Mouse (Mus musculus): ENCODE data around the gene Hba-x. TPM values are rescaled to one million over a fixed set of nuclear protein-coding genes. Genes with fewer than 3 reads are reported as not detected.
A peak's percentile ranks its signal among the peaks of the same experiment; 100 is the strongest.
"Not testable (repeated sequence)": the region's sequence is repeated elsewhere in the genome, so short reads cannot be mapped to it uniquely, and the experiment has no call there.

The Hba-x gene
- total RNA-seq, 2 experiments from 2014 or later = not detected

- Histone ChIP-seq H3K4me3 (no peak overlapping the region), H3K27ac (no peak overlapping the region)
- intact Hi-C loops (cut with DNase I) = no loop called here
- no peak for TF ChIP-seq CTCF (IDR thresholded peaks at IDR 0.05)
- no peak for DNase-seq (ENCODE audit: extremely low spot score in 1 of 2, low spot score in 2 of 2)
These were observed 21.8 kb downstream of the Hba-x start for GRCm38 (mm10) chr11:32297866-32298531.

- Histone ChIP-seq H3K27ac (no peak overlapping the region), H3K4me3 (no peak overlapping the region)
- intact Hi-C loops (cut with DNase I) = no loop called here
- TF ChIP-seq CTCF (IDR thresholded peaks at IDR 0.05) = no peak
- no peak for DNase-seq (ENCODE audit: extremely low spot score in 1 of 2, low spot score in 2 of 2)
These were observed 22.3 kb downstream of the Hba-x start for GRCm38 (mm10) chr11:32298532-32298918.

GRCm38 (mm10) chr11:32299865-32300264, 23.7 kb downstream of the Hba-x start, which contains the start of gene Hbq1a:
Hbq1a (plus strand) TSS chr11:32300069.
- TF ChIP-seq CTCF (IDR thresholded peaks at IDR 0.05) = peak; percentile 80
- peak; percentile 57 to 63 for DNase-seq (ENCODE audit: extremely low spot score in 1 of 2, low spot score in 2 of 2)
- intact Hi-C loops (cut with DNase I) = loop anchor here (5.0 kb wide), 1 partner anchor 118 kb away; no protein-coding TSS in a partner anchor
- H3K4me3 ChIP-seq = 0 out of 2 replicates have a peak within 1 kb of the TSS, but pooled peaks have one; percentile 11
- not testable (repeated sequence) for H3K27ac ChIP-seq

GRCm38 (mm10) chr11:32300279-32301267, 24.4 kb downstream of the Hba-x start:
- DNase-seq (ENCODE audit: extremely low spot score in 1 of 2, low spot score in 2 of 2) = no peak
- intact Hi-C loops (cut with DNase I) = loop anchor here (5.0 kb wide), 1 partner anchor 118 kb away; no protein-coding TSS in a partner anchor
- no peak for TF ChIP-seq CTCF (IDR thresholded peaks at IDR 0.05)
- Histone ChIP-seq H3K27ac (no peak overlapping the region), H3K4me3 (0 out of 2 replicates have a peak overlapping the region, but pooled peaks have one; percentile 11)

- Histone ChIP-seq H3K4me3 (no peak overlapping the region), H3K27ac (no peak overlapping the region)
- intact Hi-C loops (cut with DNase I) = loop anchor here (5.0 kb wide), 1 partner anchor 119 kb away; no protein-coding TSS in a partner anchor
- no peak for TF ChIP-seq CTCF (IDR thresholded peaks at IDR 0.05)
- DNase-seq (ENCODE audit: extremely low spot score in 1 of 2, low spot score in 2 of 2) = no peak
These were observed 25.3 kb downstream of the Hba-x start for GRCm38 (mm10) chr11:32301506-32301905.

- intact Hi-C loops (cut with DNase I) = loop anchor here (5.0 kb wide), 1 partner anchor 121 kb away; no protein-coding TSS in a partner anchor
These were observed 26.7 kb downstream of the Hba-x start for GRCm38 (mm10) chr11:32302824-32303419.

GRCm38 (mm10) chr11:32303455-32303854, 27.3 kb downstream of the Hba-x start:
- intact Hi-C loops (cut with DNase I) = loop anchor here (5.0 kb wide), 1 partner anchor 121 kb away; no protein-coding TSS in a partner anchor
- no peak for TF ChIP-seq CTCF (IDR thresholded peaks at IDR 0.05)
- peak overlapping the region; percentile 32; the same call in 1 of the 2 replicates for H3K27ac ChIP-seq
- H3K4me3 ChIP-seq = no peak overlapping the region
- no peak for DNase-seq (ENCODE audit: extremely low spot score in 1 of 2, low spot score in 2 of 2)

More at GRCm38 (mm10) chr11:32302824-32303419, 26.7 kb downstream of the Hba-x start:
- Histone ChIP-seq H3K27ac (peak overlapping the region; percentile 32; the same call in 1 of the 2 replicates), H3K4me3 (no peak overlapping the region)
- peak; percentile 28 for DNase-seq (ENCODE audit: extremely low spot score in 1 of 2, low spot score in 2 of 2)
- no peak for TF ChIP-seq CTCF (IDR thresholded peaks at IDR 0.05)

- no peak for DNase-seq (ENCODE audit: extremely low spot score in 1 of 2, low spot score in 2 of 2)
- no peak for TF ChIP-seq CTCF (IDR thresholded peaks at IDR 0.05)
- Histone ChIP-seq H3K4me3 (no peak overlapping the region), H3K27ac (no peak overlapping the region)
- intact Hi-C loops (cut with DNase I) = no loop called here
These were observed 30.8 kb downstream of the Hba-x start for GRCm38 (mm10) chr11:32307006-32307405.

- Histone ChIP-seq H3K4me3 (no peak overlapping the region), H3K27ac (no peak overlapping the region)
- DNase-seq (ENCODE audit: extremely low spot score in 1 of 2, low spot score in 2 of 2) = no peak
- no peak for TF ChIP-seq CTCF (IDR thresholded peaks at IDR 0.05)
- intact Hi-C loops (cut with DNase I) = no loop called here
These were observed 33.2 kb downstream of the Hba-x start for GRCm38 (mm10) chr11:32309446-32309845.

- no peak overlapping the region for H3K4me3 ChIP-seq
- H3K27ac ChIP-seq = no peak overlapping the region
- intact Hi-C loops (cut with DNase I) = no loop called here
- DNase-seq (ENCODE audit: extremely low spot score in 1 of 2, low spot score in 2 of 2) = no peak
- TF ChIP-seq CTCF (IDR thresholded peaks at IDR 0.05) = no peak
These were observed 33.7 kb downstream of the Hba-x start for GRCm38 (mm10) chr11:32309928-32310327.

- intact Hi-C loops (cut with DNase I) = no loop called here
- Histone ChIP-seq H3K27ac (no peak overlapping the region), H3K4me3 (no peak overlapping the region)
- DNase-seq (ENCODE audit: extremely low spot score in 1 of 2, low spot score in 2 of 2) = no peak
- no peak for TF ChIP-seq CTCF (IDR thresholded peaks at IDR 0.05)
These were observed 39.8 kb downstream of the Hba-x start for GRCm38 (mm10) chr11:32316009-32316408.
